Mouse (Mus musculus) stomach, embryonic 16.5 days (tissue): ENCODE measurements at regions not wholly inside any gene's neighbourhood (a gene's known extent, or its start where the extent isn't known, plus 50 kb on each side); places are given as distances from the start of the nearest gene placed in this dataset.

Source experiments
- ATAC-seq: fragments of 200-750 bp; cut with Nextera tagmentation; 2 replicates; pipeline ENCODE4 v1.8.0; 2017; ENCODE audit warnings: moderate number of reproducible peaks, moderate TSS enrichment; ENCODE audit not compliant: insufficient read depth, low FRiP score
- H3K27ac ChIP-seq: fragments of 300-500 bp; sonication (generic); 2 replicates; pipeline ENCODE4 v1.5.1; 2014; ENCODE audit warnings: low read length
- H3K27me3 ChIP-seq: fragments of 300-500 bp; sonication (generic); 2 replicates; pipeline ENCODE4 v1.6.1; 2014; ENCODE audit warnings: low read length, control low read depth, mixed read lengths; ENCODE audit not compliant: control insufficient read depth, insufficient read depth
- H3K36me3 ChIP-seq: fragments of 300-500 bp; sonication (generic); 2 replicates; pipeline ENCODE4 v1.6.1; 2014; ENCODE audit warnings: low read length; ENCODE audit not compliant: control insufficient read depth, insufficient read depth
- H3K4me1 ChIP-seq: fragments of 300-500 bp; sonication (generic); 2 replicates; pipeline ENCODE4 v1.6.1; 2014; ENCODE audit warnings: low read length, control low read depth, mixed read lengths; ENCODE audit not compliant: control insufficient read depth, insufficient read depth
- H3K4me2 ChIP-seq: fragments of 300-500 bp; sonication (generic); 2 replicates; pipeline ENCODE4 v1.6.1; 2014; ENCODE audit warnings: low read depth, low read length, mixed read lengths
- H3K4me3 ChIP-seq: fragments of 300-500 bp; sonication (generic); replicated peaks from 2 replicates; pipeline ENCODE4 v1.5.1; 2014; ENCODE audit warnings: mild to moderate bottlenecking, low read length
- H3K9ac ChIP-seq: fragments of 300-500 bp; sonication (generic); 2 replicates; pipeline ENCODE4 v1.6.1; 2014; ENCODE audit warnings: low read length
- H3K9me3 ChIP-seq: fragments of 300-500 bp; sonication (generic); replicated peaks from 2 replicates; pipeline ENCODE4 v1.6.1; 2016; ENCODE audit warnings: low read length, control low read depth; ENCODE audit not compliant: control insufficient read depth
- WGBS: fragments of 180-500 bp; shearing (Covaris S2); extraction: QIAGEN DNeasy Blood & Tissue Kit; methylation state at CpG from one replicate; pipeline ENCODE4 v1.1.7; 2014; 5-methylcytosine and 5-hydroxymethylcytosine counted together

- 0 out of 2 replicates have a peak, but pooled peaks have one; percentile 33 for ATAC-seq
- WGBS: 28% methylated on average over 28 of the region's 28 CpGs
- no peaks in the 10 kb centered on the region for H3K9me3 ChIP-seq
- H3K36me3 ChIP-seq: no peaks in the 10 kb centered on the region
- no peak overlapping the region for H3K4me2 ChIP-seq
- H3K27me3 ChIP-seq: no peaks in the 10 kb centered on the region
- H3K4me1 ChIP-seq: no peaks in the 10 kb centered on the region
- no peak overlapping the region for H3K4me3 ChIP-seq
- H3K27ac ChIP-seq: no peak overlapping the region
- no peak overlapping the region for H3K9ac ChIP-seq
These were observed 190.0 kb upstream of the Tbx3 start for GRCm38 (mm10) chr5:119480191-119481190.

GRCm38 (mm10) chr5:119483706-119484105 lies 186.8 kb upstream of the Tbx3 start:
- H3K9ac ChIP-seq: no peak overlapping the region
- H3K27me3 ChIP-seq: no peaks in the 10 kb centered on the region
- H3K4me3 ChIP-seq: no peak overlapping the region
- no peaks in the 10 kb centered on the region for H3K9me3 ChIP-seq
- WGBS: 43% methylated on average over 8 of the region's 8 CpGs
- H3K4me1 ChIP-seq: no peaks in the 10 kb centered on the region
- H3K4me2 ChIP-seq: no peak overlapping the region
- H3K27ac ChIP-seq: no peak overlapping the region
- H3K36me3 ChIP-seq: no peaks in the 10 kb centered on the region
- peak; percentile 37; the same call in 1 of the 2 replicates for ATAC-seq

GRCm38 (mm10) chr5:119486196-119486595 lies 184.3 kb upstream of the Tbx3 start:
- Histone ChIP-seq H3K36me3 (no peaks in the 10 kb centered on the region), H3K4me2 (no peak overlapping the region), H3K4me3 (no peak overlapping the region), H3K9ac (no peak overlapping the region), H3K27ac (no peak overlapping the region), H3K4me1 (no peaks in the 10 kb centered on the region), H3K9me3 (no peaks in the 10 kb centered on the region), H3K27me3 (no peaks in the 10 kb centered on the region)
- ATAC-seq: no peak

- H3K9me3 ChIP-seq: no peaks in the 10 kb centered on the region
- no peak overlapping the region for H3K4me3 ChIP-seq
- H3K27me3 ChIP-seq: no peaks in the 10 kb centered on the region
- H3K27ac ChIP-seq: no peak overlapping the region
- no peak overlapping the region for H3K4me2 ChIP-seq
- H3K36me3 ChIP-seq: no peaks in the 10 kb centered on the region
- 34% methylated on average over 8 of the region's 8 CpGs for WGBS
- H3K9ac ChIP-seq: no peak overlapping the region
- H3K4me1 ChIP-seq: no peaks in the 10 kb centered on the region
- no peak for ATAC-seq
These were observed 183.3 kb upstream of the Tbx3 start for GRCm38 (mm10) chr5:119487184-119487583.

GRCm38 (mm10) chr5:119497501-119497900 lies 173.0 kb upstream of the Tbx3 start:
- WGBS: 79% methylated on average over 1 of the region's 1 CpGs

GRCm38 (mm10) chr5:119498431-119498830 lies 172.0 kb upstream of the Tbx3 start:
- Histone ChIP-seq H3K27me3 (no peaks in the 10 kb centered on the region), H3K9me3 (no peaks in the 10 kb centered on the region), H3K4me2 (no peak overlapping the region), H3K4me3 (no peak overlapping the region), H3K36me3 (no peaks in the 10 kb centered on the region), H3K27ac (no peak overlapping the region), H3K9ac (no peak overlapping the region), H3K4me1 (no peaks in the 10 kb centered on the region)
- no peak for ATAC-seq
- WGBS: 69% methylated on average over 6 of the region's 6 CpGs

More at GRCm38 (mm10) chr5:119497501-119497900, 173.0 kb upstream of the Tbx3 start:
- H3K36me3 ChIP-seq: no peaks in the 10 kb centered on the region
- ATAC-seq: no peak
- H3K4me2 ChIP-seq: no peak overlapping the region
- H3K9me3 ChIP-seq: no peaks in the 10 kb centered on the region
- H3K9ac ChIP-seq: no peak overlapping the region
- H3K4me3 ChIP-seq: no peak overlapping the region
- H3K27me3 ChIP-seq: no peaks in the 10 kb centered on the region
- no peaks in the 10 kb centered on the region for H3K4me1 ChIP-seq
- no peak overlapping the region for H3K27ac ChIP-seq

GRCm38 (mm10) chr5:119507709-119508108 lies 162.8 kb upstream of the Tbx3 start:
- Histone ChIP-seq H3K9ac (no peak overlapping the region), H3K4me3 (no peak overlapping the region), H3K36me3 (no peaks in the 10 kb centered on the region), H3K4me1 (no peaks in the 10 kb centered on the region), H3K4me2 (no peak overlapping the region), H3K9me3 (0 out of 2 replicates have a peak, but pooled peaks cover 5% of the 10 kb centered on the region), H3K27ac (no peak overlapping the region; the same call in 1 of the 2 replicates), H3K27me3 (no peaks in the 10 kb centered on the region)
- 39% methylated on average over 14 of the region's 14 CpGs for WGBS
- ATAC-seq: no peak

- ATAC-seq: no peak
- H3K4me1 ChIP-seq: no peaks in the 10 kb centered on the region
- H3K9ac ChIP-seq: no peak overlapping the region
- H3K4me3 ChIP-seq: no peak overlapping the region
- no peaks in the 10 kb centered on the region for H3K27me3 ChIP-seq
- no peak overlapping the region for H3K4me2 ChIP-seq
- no peak overlapping the region for H3K27ac ChIP-seq
- WGBS: 64% methylated on average over 19 of the region's 19 CpGs
- no peaks in the 10 kb centered on the region for H3K9me3 ChIP-seq
- no peaks in the 10 kb centered on the region for H3K36me3 ChIP-seq
These were observed 151.8 kb upstream of the Tbx3 start for GRCm38 (mm10) chr5:119518506-119519252.

- Histone ChIP-seq H3K27me3 (no peaks in the 10 kb centered on the region), H3K4me2 (no peak overlapping the region), H3K36me3 (no peaks in the 10 kb centered on the region), H3K27ac (no peak overlapping the region), H3K4me3 (no peak overlapping the region), H3K9ac (no peak overlapping the region), H3K9me3 (no peaks in the 10 kb centered on the region), H3K4me1 (no peaks in the 10 kb centered on the region)
- no peak for ATAC-seq
- 47% methylated on average over 4 of the region's 4 CpGs for WGBS
These were observed 146.3 kb upstream of the Tbx3 start for GRCm38 (mm10) chr5:119524171-119524570.
